Mouse (Mus musculus): ENCODE data around the gene Dnajc8. TPM values are rescaled to one million over a fixed set of nuclear protein-coding genes. Genes with fewer than 3 reads are reported as not detected.

Dnajc8 gene
- polyA plus RNA-seq (2016; fragmentation: Nextera tagmentation; extraction: Ambion mirVana), result 130 and 135 TPM in 2 replicates

DNA sequence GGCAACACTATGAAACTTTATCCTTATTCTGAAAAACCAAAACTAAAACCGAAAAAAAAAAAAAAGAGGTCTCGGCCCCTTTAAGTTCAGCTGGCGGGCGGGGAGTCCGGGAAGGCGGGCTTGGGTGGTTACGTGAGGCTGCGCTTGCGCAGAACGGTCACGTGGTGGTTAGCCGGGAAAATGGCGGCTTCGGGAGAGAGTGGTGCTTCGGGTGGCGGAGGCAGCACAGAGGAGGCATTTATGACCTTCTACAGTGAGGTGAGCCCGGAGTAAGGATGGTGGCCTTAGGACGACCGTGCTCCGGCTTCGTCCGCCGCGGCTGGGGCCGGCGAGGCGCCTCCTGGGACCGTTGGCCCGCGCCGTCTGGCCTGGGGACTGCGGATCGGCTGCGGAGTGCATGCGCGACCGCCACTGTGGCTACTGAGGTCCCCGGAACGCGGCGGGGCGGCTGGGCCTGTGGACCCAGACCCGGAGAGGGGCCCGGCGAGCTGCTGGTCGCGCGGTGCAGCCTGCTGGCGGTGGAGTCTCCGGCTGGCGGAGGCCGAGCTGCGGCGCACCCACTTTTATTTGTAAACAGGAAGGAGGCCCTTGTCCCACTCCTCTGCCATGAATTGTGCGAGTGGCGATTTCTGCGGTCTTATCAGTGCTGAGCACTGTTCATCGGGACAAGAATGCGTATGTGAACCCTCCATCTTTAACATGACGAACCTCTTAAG is at the start of gene Dnajc8:
TSS of gene Dnajc8 (plus strand) at position 145 of the 716 bp plus-strand sequence.
- Histone ChIP-seq H3K36me3 (peaks cover 36% of the 10 kb centered on the region), H3K4me3 (peak within 1 kb of the TSS; percentile 99), H3K9ac (peak within 1 kb of the TSS; percentile 98), H3K27me3 (replicated peaks) (no peaks in the 10 kb centered on the region), H3K27ac (ENCODE audit: poor library complexity, severe bottlenecking) (peak within 1 kb of the TSS; percentile 94), H3K4me2 (peak within 1 kb of the TSS; percentile 89), H3K9me3 (replicated peaks) (no peaks in the 10 kb centered on the region), H3K4me1 (replicated peaks) (peaks cover 29% of the 10 kb centered on the region)
- WGBS, result under 1% methylated on average over 59 of the region's 60 CpGs
- ATAC-seq (ENCODE audit: insufficient number of reproducible peaks, low FRiP score), result peak; percentile 84

DNA sequence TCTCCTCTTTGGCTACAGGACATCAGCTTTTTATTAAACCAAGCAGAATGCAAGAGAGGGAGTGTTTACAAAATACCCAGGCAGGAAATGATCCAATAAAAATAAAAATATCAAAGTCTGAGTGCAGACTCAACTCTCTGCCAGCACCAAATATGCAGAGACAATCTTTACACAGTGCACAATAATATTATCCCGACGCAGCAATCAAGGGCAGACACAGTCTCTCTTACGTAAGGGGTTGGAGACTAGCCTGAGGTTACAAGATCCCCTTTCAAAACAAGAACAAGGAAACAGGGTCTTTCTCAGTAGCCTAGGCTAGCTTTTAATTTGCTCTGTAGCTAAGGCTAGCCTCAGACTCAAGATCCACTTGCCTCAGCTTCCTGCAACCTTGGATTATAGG is 46.8 kb upstream of the Dnajc8 start:
- peaks cover 15% of the 10 kb centered on the region for H3K36me3 ChIP-seq
- no peaks in the 10 kb centered on the region for H3K9me3 ChIP-seq (replicated peaks)
- 77% methylated on average over 3 of the region's 3 CpGs for WGBS
- H3K4me1 ChIP-seq (replicated peaks), result peaks cover 18% of the 10 kb centered on the region
- H3K4me3 ChIP-seq, result no peak overlapping the region
- H3K27ac ChIP-seq (ENCODE audit: poor library complexity, severe bottlenecking), result no peak overlapping the region
- H3K27me3 ChIP-seq (replicated peaks), result no peaks in the 10 kb centered on the region
- no peak overlapping the region for H3K9ac ChIP-seq
- no peak for ATAC-seq (ENCODE audit: insufficient number of reproducible peaks, low FRiP score)
- H3K4me2 ChIP-seq, result no peak overlapping the region

DNA sequence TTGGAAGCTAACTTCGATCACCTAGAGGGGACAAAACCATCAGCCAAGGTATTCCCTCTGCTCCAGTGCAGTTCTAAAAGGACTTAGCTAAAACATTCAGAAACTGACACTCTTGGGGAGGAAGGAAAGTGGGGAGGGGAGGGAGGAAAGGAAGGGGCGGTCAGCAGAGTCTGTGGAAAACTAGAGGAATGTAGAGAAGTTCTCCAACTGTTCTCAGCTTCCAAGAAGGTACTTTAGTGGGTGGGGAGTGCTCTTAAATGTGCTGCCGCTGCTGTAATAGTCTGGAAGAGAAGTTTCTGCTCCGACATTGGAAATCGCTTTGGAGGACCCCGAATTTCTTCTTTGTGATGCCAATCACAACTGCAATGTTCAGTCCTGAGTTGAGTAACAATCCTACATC is 46.4 kb upstream of the Dnajc8 start:
- H3K36me3 ChIP-seq, result peaks cover 20% of the 10 kb centered on the region
- no peaks in the 10 kb centered on the region for H3K9me3 ChIP-seq (replicated peaks)
- no peak for ATAC-seq (ENCODE audit: insufficient number of reproducible peaks, low FRiP score)
- peaks cover 19% of the 10 kb centered on the region for H3K4me1 ChIP-seq (replicated peaks)
- no peak overlapping the region for H3K4me3 ChIP-seq
- H3K27me3 ChIP-seq (replicated peaks), result no peaks in the 10 kb centered on the region
- H3K4me2 ChIP-seq, result no peak overlapping the region
- H3K9ac ChIP-seq, result no peak overlapping the region
- no peak overlapping the region for H3K27ac ChIP-seq (ENCODE audit: poor library complexity, severe bottlenecking)
- 69% methylated on average over 6 of the region's 6 CpGs for WGBS

DNA sequence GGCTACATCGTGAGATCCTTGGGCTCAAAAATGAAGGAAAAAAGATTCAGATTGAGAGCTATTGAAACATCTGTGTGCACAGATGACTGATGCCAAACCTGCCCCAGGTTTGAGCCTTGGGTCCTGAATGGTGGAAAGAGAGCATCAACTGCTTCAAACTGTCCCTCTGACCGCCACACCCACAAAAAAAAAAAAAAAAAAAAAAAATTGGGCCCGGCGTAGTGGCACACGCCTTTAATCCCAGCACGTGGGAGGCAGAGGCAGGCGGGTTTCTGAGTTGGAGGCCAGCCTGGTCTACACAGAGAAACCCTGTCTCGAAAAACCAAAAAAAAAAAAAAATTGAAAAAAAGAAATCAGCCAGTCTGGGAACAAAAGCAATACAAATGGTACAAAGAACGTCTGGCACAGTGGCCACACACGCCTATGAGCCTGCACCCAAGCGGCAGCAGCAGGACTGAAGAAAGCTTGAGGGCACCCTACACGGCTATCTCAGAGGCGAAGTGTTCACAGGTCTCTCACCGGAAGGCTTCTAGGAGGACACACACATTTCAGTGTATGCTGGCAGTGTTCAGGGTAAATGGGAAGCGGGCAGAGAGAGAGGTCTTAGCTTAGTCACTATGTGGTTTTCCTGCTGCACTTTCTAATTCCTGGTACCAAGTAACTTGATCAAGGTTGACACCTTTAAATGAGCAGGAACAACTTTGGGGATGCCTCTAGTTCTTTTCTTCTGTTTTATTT is 44.9 kb upstream of the Dnajc8 start:
- peaks cover 19% of the 10 kb centered on the region for H3K4me1 ChIP-seq (replicated peaks)
- H3K36me3 ChIP-seq, result peaks cover 30% of the 10 kb centered on the region
- no peak overlapping the region for H3K4me3 ChIP-seq
- no peak overlapping the region for H3K9ac ChIP-seq
- no peak for ATAC-seq (ENCODE audit: insufficient number of reproducible peaks, low FRiP score)
- no peak overlapping the region for H3K27ac ChIP-seq (ENCODE audit: poor library complexity, severe bottlenecking)
- no peaks in the 10 kb centered on the region for H3K9me3 ChIP-seq (replicated peaks)
- WGBS, result 91% methylated on average over 15 of the region's 15 CpGs
- no peak overlapping the region for H3K4me2 ChIP-seq
- H3K27me3 ChIP-seq (replicated peaks), result no peaks in the 10 kb centered on the region

DNA sequence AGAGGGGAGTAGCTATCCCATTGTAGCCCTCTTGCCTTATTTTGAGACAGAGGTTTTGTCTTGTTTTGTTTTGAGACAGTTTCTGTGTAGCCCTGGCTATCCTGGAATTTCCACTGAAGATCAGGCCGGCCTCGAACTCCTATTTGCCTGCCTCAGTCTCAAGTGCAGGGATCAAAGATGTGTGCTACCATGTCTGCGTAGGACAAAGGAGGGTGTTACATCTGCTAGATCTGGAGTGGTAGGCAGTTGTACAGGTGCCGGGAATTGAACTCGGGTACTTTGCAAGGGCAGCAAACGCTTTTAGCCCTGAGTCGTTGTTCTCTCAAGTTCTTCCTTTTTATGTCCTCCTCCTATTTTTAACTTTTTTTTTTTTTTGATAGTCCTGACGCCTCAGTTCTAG is 44.3 kb upstream of the Dnajc8 start:
- H3K36me3 ChIP-seq, result peaks cover 34% of the 10 kb centered on the region
- no peak overlapping the region for H3K4me3 ChIP-seq
- peaks cover 19% of the 10 kb centered on the region for H3K4me1 ChIP-seq (replicated peaks)
- H3K9me3 ChIP-seq (replicated peaks), result no peaks in the 10 kb centered on the region
- no peak overlapping the region for H3K27ac ChIP-seq (ENCODE audit: poor library complexity, severe bottlenecking)
- H3K4me2 ChIP-seq, result no peak overlapping the region
- ATAC-seq (ENCODE audit: insufficient number of reproducible peaks, low FRiP score), result no peak
- H3K27me3 ChIP-seq (replicated peaks), result no peaks in the 10 kb centered on the region
- H3K9ac ChIP-seq, result no peak overlapping the region
- WGBS, result 88% methylated on average over 8 of the region's 8 CpGs

DNA sequence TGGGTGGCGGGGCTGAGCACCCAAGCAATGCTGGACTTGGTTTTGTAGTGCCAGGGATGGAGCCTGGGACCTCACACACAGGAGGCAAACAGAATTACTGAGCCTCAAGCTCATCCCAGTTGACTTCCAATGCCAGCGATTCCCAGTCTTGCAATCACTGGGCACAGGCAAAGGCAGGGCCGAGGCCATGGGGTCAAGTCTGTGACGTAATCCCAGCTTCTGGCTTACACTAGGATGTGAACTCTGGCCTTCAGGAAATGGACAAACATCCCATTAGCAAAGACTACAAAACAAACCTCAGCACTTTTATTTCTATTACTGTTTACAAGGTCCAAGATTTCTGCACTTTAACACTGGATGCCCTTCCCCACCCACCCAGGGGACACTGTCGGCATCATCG is 43.6 kb upstream of the Dnajc8 start:
- H3K27me3 ChIP-seq (replicated peaks), result no peaks in the 10 kb centered on the region
- 69% methylated on average over 6 of the region's 6 CpGs for WGBS
- H3K27ac ChIP-seq (ENCODE audit: poor library complexity, severe bottlenecking), result no peak overlapping the region
- no peak overlapping the region for H3K9ac ChIP-seq
- H3K4me3 ChIP-seq, result no peak overlapping the region
- H3K9me3 ChIP-seq (replicated peaks), result no peaks in the 10 kb centered on the region
- peaks cover 41% of the 10 kb centered on the region for H3K36me3 ChIP-seq
- no peak for ATAC-seq (ENCODE audit: insufficient number of reproducible peaks, low FRiP score)
- peaks cover 19% of the 10 kb centered on the region for H3K4me1 ChIP-seq (replicated peaks)
- H3K4me2 ChIP-seq, result no peak overlapping the region

DNA sequence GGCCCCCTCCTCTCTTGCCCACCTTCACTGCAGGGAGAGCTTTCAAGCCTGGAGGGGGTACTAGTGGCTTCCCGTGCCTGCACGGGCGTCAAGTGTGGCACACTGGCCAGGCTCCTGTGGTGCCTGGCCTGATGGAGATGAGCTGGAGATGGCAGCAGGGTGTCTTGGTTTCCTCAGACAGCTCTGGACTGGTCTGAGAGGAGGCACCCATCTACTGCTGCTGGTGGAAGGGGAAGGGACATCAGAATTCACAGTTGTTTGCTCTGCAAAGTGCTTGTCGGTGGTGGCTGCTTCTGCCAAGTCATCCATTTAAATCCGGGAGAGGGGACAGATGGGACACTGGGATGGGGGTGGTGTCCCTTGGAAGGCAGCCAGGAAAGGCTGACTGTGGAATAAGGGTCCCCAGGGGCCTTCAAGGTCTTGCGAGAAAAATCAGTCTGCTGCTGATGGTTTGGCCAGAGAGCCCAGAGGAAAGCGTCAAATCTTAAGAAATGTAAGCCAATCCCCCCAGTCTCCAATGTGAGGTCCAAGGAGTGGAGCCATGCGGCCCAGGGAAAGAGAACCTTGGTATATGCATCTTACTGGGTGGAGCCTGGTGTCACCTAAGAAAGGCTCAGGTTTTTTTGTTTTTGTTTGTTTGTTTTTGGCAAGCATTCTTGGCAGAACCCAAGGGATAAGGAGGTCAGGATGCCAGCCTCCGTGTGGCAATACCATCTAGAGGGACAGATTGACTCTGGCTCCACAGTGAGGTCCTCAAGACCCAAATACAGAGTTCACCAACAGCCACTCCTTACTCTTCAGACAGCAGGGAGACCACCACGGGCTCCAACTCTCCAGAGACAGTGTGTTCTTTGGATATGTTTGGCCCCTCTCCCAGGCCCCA is 42.9 kb upstream of the Dnajc8 start:
- Histone ChIP-seq H3K36me3 (peaks cover 47% of the 10 kb centered on the region), H3K9ac (no peak overlapping the region), H3K4me1 (replicated peaks) (peaks cover 19% of the 10 kb centered on the region), H3K27me3 (replicated peaks) (no peaks in the 10 kb centered on the region), H3K4me2 (no peak overlapping the region), H3K9me3 (replicated peaks) (no peaks in the 10 kb centered on the region), H3K27ac (ENCODE audit: poor library complexity, severe bottlenecking) (no peak overlapping the region), H3K4me3 (no peak overlapping the region)
- no peak for ATAC-seq (ENCODE audit: insufficient number of reproducible peaks, low FRiP score)
- WGBS, result 66% methylated on average over 10 of the region's 10 CpGs

DNA sequence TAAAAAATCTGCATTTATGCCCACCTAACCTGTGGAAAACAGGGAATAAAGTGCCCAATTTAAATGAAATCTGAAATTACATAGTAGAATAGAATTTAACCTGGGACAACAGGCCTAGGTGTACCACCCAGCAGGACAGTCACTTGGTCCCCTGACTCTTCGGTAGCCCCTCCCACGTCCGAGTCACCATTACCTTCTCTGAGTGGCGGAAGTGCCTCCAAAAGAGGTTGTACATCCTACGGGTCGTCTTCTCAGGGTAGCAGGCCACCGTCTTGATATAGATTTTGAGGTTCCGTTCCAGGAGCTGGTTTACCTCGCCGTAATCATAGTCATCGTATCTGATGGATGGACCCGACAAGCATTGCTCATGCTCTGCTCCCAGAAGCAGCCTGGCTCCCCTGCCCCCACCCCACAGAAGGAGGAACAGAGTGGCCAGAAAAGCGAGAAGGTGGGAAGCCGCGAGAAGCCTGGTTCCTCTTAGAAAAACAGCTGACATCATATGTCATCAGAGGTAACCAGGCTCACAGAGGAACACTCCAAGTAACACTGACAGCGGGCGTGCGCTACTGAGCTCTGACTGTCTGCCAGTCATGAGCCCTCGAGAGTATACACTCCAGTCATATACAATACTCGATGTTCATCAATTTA is 41.0 kb upstream of the Dnajc8 start:
- peaks cover 17% of the 10 kb centered on the region for H3K4me1 ChIP-seq (replicated peaks)
- no peak overlapping the region for H3K4me2 ChIP-seq
- H3K9me3 ChIP-seq (replicated peaks), result no peaks in the 10 kb centered on the region
- no peak overlapping the region for H3K27ac ChIP-seq (ENCODE audit: poor library complexity, severe bottlenecking)
- peaks cover 65% of the 10 kb centered on the region for H3K36me3 ChIP-seq
- no peak overlapping the region for H3K4me3 ChIP-seq
- no peaks in the 10 kb centered on the region for H3K27me3 ChIP-seq (replicated peaks)
- H3K9ac ChIP-seq, result no peak overlapping the region
- no peak for ATAC-seq (ENCODE audit: insufficient number of reproducible peaks, low FRiP score)
- 81% methylated on average over 20 of the region's 20 CpGs for WGBS

DNA sequence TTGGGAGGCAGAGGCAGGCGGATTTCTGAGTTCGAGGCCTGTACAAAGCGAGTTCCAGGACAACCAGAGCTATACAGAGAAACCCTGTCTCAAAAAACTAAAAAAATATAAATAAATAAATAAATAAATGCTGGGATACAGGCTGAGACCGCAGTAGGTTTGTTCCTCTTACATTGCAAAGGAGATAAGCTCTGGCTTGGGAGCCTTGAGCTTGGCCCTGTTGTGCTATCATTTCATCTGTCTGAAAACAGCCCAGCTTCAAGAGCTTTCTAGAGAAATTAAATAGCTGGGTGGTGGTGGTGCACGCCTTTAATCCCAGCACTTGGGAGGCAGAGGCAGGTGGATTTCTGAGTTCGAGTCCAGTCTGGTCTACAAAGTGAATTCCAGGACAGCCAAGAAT is 33.7 kb upstream of the Dnajc8 start:
- no peaks in the 10 kb centered on the region for H3K27me3 ChIP-seq (replicated peaks)
- WGBS, result 94% methylated on average over 6 of the region's 6 CpGs
- no peak overlapping the region for H3K4me3 ChIP-seq
- no peaks in the 10 kb centered on the region for H3K9me3 ChIP-seq (replicated peaks)
- no peak for ATAC-seq (ENCODE audit: insufficient number of reproducible peaks, low FRiP score)
- no peak overlapping the region for H3K9ac ChIP-seq
- peaks cover 9% of the 10 kb centered on the region for H3K4me1 ChIP-seq (replicated peaks)
- H3K4me2 ChIP-seq, result no peak overlapping the region
- no peak overlapping the region for H3K27ac ChIP-seq (ENCODE audit: poor library complexity, severe bottlenecking)
- H3K36me3 ChIP-seq, result peaks cover 35% of the 10 kb centered on the region

DNA sequence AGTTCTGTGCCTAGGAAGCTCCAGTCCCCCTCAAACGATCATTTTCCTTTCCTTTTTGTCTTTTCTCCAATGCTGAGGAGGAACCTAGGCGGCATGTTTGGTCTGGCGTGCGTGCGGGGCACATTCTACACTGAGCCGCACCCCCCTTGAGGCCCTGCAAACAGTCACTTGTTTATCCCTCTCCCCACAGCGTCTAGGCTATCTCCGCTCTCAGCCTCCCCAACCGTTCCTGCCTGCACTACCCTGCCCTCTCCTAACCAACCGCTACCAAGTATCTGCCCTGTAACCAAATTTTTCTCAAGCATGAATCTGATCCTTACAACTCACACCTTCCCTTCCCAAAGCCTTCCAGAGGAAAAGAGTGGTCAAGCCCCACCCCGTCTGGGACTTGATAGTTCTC is 32.0 kb upstream of the Dnajc8 start:
- H3K36me3 ChIP-seq, result peaks cover 20% of the 10 kb centered on the region
- H3K27ac ChIP-seq (ENCODE audit: poor library complexity, severe bottlenecking), result no peak overlapping the region
- 73% methylated on average over 11 of the region's 11 CpGs for WGBS
- ATAC-seq (ENCODE audit: insufficient number of reproducible peaks, low FRiP score), result no peak
- no peaks in the 10 kb centered on the region for H3K27me3 ChIP-seq (replicated peaks)
- H3K4me1 ChIP-seq (replicated peaks), result peaks cover 21% of the 10 kb centered on the region
- H3K4me3 ChIP-seq, result no peak overlapping the region
- no peak overlapping the region for H3K9ac ChIP-seq
- no peaks in the 10 kb centered on the region for H3K9me3 ChIP-seq (replicated peaks)
- no peak overlapping the region for H3K4me2 ChIP-seq

Measured in heart, embryonic 12.5 days (tissue).